Mouse (Mus musculus) urinary bladder, postnatal 10 days (tissue): ENCODE measurements around the gene Fbxw17.
"Not testable (repeated sequence)": the region's sequence is repeated elsewhere in the genome, so short reads cannot be mapped to it uniquely, and the experiment has no call there.

Experiments
- DNase-seq: peaks from one replicate; pipeline ENCODE4 v3.0.0; 2022; ENCODE audit warnings: low spot score

Gene Fbxw17

DNA sequence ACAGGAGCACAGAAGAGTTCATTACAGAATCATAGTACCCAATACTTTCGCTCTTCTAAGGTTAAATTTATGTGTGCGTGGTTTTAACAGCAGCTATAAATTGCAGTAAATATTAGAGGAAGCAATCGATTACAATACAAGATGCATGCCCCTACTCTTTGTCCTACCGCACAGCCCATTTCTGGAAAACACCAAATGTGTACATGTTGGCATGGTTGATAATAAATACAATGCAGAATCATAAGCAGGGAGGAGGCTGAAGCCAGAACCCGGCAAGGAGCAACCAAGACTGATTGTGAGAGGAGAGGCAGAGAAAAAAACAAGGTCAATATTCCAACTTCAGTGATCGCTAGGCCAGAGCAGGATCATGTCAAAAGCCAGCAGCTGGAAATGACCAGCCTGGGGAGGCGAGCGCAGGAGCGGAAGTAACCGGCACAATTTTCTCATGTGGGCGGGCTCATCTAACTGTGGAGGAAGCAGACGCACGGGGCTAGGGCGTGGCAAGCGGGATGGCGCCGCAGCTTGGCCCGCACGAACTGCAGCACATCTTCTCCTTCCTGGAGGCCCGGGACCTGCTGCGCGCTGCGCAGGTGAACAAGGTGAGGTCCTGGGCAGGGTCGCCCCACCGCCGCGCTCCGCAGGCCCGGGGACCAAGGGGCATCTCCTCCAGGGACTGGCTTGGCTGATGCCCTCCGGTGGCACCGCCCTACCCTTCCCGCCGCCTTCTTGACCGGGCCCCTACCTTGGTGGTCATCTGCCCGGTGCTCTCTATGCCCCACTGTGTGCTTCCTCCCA lies at the start of gene Fbxw17:
Fbxw17 (plus strand) TSS at position 476 of the 795 bp plus-strand sequence.
- peak; percentile 14 for DNase-seq

- not testable (repeated sequence) for DNase-seq
Observed at GRCm38 (mm10) chr13:50372934-50373705, 44.5 kb upstream of the Fbxw17 start.

GRCm38 (mm10) chr13:50389146-50389545 lies 28.5 kb upstream of the Fbxw17 start:
- DNase-seq: not testable (repeated sequence)

DNA sequence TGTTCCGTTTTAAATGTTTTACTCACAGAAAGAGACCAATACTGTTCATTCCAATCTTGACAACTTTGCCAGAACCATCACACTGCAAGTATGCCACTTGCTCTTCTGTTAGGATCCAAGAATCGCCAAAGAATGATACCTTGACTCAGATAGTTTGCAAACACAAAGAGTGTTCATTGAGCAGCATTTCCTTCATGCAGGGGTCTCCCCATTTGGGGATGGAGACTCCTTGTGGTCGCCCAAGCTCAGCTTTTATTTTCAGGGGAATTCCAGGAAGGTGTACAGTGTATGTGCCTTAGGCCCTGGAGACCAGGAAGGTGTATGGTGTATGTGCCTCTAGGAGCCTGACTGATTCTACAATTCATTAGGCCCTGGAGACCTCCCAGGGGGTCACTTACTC lies 757 bp downstream of the Fbxw17 start:
- DNase-seq: no peak

DNA sequence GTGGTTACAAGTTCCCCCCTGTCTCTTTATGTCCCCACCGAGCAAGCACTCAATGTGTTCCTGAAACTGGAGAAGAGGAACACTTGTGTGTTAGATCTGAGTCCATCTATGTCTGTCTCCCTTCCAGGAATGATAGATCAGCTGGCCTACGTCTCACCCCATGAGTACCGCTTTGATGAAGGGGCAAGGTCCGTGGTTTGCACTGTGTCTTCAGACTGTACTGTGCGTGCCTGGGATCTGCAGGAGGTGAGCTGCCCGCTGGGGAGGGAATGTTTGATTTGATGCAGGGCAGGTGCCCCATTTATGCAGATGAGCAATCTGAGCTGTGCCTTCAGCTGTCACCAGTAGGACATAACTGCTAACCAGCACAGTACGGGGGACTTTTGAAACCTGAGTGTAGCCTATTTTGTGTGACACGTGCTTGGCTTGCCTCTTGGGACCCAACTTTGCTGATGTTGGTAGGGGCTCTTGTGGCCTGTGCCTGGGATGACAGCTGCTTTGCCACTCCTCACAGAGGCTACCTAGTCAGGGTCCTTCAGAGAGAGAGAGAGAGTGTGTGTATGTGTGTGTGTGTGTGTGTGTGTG lies 6.1 kb downstream of the Fbxw17 start:
- DNase-seq: no peak

DNA sequence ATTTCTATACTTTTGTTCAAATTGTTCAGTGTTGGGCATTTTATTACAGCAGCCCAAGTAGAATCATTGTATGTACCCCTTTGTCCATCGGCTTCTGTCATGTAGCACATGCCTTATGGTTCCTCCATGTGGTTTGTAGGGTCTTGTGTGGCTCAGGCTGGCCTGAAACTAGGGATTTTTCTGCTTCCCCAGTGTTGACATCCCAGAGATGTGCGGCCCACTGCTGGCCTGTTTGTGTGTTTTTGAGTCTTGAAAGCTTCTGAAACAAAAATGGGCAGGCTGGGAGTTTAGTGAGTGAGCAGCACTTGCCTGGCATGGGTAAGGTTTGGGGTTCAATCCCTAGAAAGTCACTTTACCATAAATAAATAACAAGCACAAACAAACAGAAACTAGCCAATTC lies 6.9 kb downstream of the Fbxw17 start:
- no peak for DNase-seq

DNA sequence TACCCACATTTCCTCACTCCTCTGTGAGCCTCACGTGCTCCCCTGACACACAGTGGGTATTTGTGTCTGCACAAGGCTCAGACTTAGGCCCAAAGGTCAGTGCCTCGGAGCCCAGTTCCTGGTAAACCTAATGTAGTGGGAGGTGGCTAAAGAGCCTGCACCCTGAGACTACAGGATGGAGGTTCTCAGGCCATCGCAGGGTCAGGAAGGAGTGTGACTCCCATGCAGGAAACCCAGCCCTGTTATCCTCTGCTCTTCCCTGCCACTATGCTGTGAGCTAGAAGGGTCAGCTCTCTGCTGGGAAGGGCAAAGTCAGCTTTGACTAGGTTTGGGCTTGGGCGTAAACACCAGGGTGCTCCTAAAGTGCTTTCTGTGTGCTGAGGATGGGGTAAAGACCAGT lies 9.0 kb downstream of the Fbxw17 start:
- no peak for DNase-seq

- no peak for DNase-seq
Observed at GRCm38 (mm10) chr13:50443812-50444211, 26.1 kb downstream of the Fbxw17 start, which contains the start of gene Gm47429. Gene Gm47429 (minus strand): TSS chr13:50443912.

- DNase-seq: no peak
Observed at GRCm38 (mm10) chr13:50445261-50445660, 27.6 kb downstream of the Fbxw17 start.

- not testable (repeated sequence) for DNase-seq
Observed at GRCm38 (mm10) chr13:50452266-50452665, 34.6 kb downstream of the Fbxw17 start.

- DNase-seq: no peak
Observed at GRCm38 (mm10) chr13:50453426-50453825, 35.8 kb downstream of the Fbxw17 start.

DNA sequence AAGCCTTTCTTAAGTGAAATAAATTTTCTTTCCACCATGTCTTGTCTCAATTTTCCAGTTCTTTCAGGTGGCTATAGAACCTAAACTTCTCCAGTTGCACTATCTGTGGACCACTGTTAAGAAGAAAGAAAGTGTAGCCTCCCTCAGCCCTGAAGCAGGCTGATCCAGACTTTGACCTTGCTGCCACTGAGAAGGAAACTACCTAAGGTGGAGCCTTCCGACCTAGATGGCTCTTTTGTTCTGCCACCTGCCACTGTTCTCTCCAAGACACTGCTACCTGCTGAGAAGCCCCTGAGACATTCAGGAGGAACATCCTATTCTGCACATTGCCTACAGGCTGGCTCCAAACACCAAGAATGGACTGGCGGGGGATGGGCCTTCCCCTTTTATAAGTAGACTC lies 42.8 kb downstream of the Fbxw17 start:
- DNase-seq: not testable (repeated sequence)

DNA sequence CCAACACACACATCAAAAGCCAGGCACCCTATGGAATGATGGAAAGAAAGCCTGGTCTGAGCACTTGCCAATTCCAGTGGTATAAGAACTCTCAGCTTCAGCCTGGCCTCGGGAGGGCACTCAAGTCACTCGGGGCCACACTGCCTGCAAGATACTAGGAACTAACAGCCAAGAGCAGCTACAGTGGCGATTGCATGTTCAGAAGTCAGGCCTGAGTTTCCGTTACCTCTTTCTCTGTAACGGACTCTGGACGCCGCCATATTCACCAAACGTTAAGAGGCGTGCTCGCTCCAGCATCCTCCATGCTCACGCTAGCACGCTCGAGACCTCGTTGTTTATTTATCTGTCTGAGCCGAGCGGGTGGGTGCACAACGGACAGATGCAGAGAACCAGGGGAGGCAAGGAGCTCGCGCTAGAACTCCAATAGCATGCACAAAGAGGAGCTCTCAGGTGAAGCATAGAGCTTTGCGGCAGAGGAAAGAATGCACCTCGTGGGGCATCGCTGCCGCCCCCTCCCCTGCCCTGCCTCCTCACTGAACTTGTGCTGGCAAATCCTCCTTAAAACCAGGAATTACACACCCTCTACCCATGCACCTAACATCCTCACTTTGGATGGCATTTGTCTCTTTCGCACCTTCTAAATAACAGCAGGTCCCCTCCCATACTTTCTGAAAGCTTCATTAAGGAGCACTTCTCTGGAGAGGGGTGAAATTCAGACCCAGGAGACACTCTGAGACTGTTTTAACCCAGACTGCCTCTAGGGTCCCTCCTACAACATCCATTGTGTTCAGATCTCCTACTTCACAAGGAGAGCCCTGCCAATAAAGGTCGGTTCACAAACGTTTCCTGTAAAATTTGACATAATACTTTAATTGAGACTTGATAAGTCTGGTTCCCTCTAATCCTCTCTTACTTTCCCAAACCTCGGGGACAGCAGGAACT lies 47.2 kb downstream of the Fbxw17 start:
- DNase-seq: no peak

- DNase-seq: no peak
Observed at GRCm38 (mm10) chr13:50467007-50467406, 49.3 kb downstream of the Fbxw17 start, which contains the start of gene Nutm2. Gene Nutm2 (plus strand): TSS chr13:50467307.
